Mouse (Mus musculus) common myeloid progenitor, adult 5-6 weeks (primary cell): ENCODE measurements around the gene Pdzd4. TPM values are rescaled to one million over a fixed set of nuclear protein-coding genes. Genes with fewer than 3 reads are reported as not detected.

Source experiments
- ATAC-seq: replicated peaks from 2 replicates; pipeline ENCODE4 v1.8.0; 2016; ENCODE audit warnings: low read depth, mild to moderate bottlenecking, moderate TSS enrichment, inconsistent platforms; ENCODE audit not compliant: poor library complexity, severe bottlenecking
- total RNA-seq: library from RNA; stranded (forward); fragments of 200-1000, 187-1606 nt; gene quantifications from 2 replicates; pipeline ENCODE4 v1.2.3, GENCODE M21; 2017

Pdzd4 gene
- 3.7 and 5.1 TPM in 2 replicates for total RNA-seq

GRCm38 (mm10) chrX:73824185-73825151 is at the start of gene Pdzd4:
TSS of gene Pdzd4 (minus strand) at chrX:73824969.
- peak; percentile 18; the same call in 1 of the 2 replicates for ATAC-seq

- ATAC-seq: no peak
Observed at GRCm38 (mm10) chrX:73871956-73872355, 47.2 kb upstream of the Pdzd4 start.

- ATAC-seq: no peak
Observed at GRCm38 (mm10) chrX:73871474-73871873, 46.7 kb upstream of the Pdzd4 start.

- ATAC-seq: peak; percentile 84
Observed at GRCm38 (mm10) chrX:73869334-73869733, 44.6 kb upstream of the Pdzd4 start.

- ATAC-seq: no peak
Observed at GRCm38 (mm10) chrX:73867852-73868251, 43.1 kb upstream of the Pdzd4 start.

- ATAC-seq: no peak
Observed at GRCm38 (mm10) chrX:73867256-73867655, 42.5 kb upstream of the Pdzd4 start.

GRCm38 (mm10) chrX:73864692-73865091 is 39.9 kb upstream of the Pdzd4 start:
- ATAC-seq: no peak

- ATAC-seq: no peak
Observed at GRCm38 (mm10) chrX:73855087-73855408, 30.3 kb upstream of the Pdzd4 start.

- no peak for ATAC-seq
Observed at GRCm38 (mm10) chrX:73854326-73855086, 29.7 kb upstream of the Pdzd4 start.

GRCm38 (mm10) chrX:73836691-73837090 is 11.9 kb upstream of the Pdzd4 start:
- no peak for ATAC-seq

- ATAC-seq: no peak
Observed at GRCm38 (mm10) chrX:73835731-73836130, 11.0 kb upstream of the Pdzd4 start.

GRCm38 (mm10) chrX:73823747-73824146 is 1.0 kb downstream of the Pdzd4 start:
- ATAC-seq: no peak

- peak; percentile 97 for ATAC-seq
Observed at GRCm38 (mm10) chrX:73816596-73817314, 8.0 kb downstream of the Pdzd4 start.

- ATAC-seq: no peak
Observed at GRCm38 (mm10) chrX:73815072-73815471, 9.7 kb downstream of the Pdzd4 start.

GRCm38 (mm10) chrX:73805814-73806213 is 19.0 kb downstream of the Pdzd4 start:
- no peak for ATAC-seq

- peak; percentile 96 for ATAC-seq
Observed at GRCm38 (mm10) chrX:73798502-73798901, 26.3 kb downstream of the Pdzd4 start.

GRCm38 (mm10) chrX:73797511-73797910 is 27.3 kb downstream of the Pdzd4 start:
- no peak for ATAC-seq

GRCm38 (mm10) chrX:73793505-73793904 is 31.3 kb downstream of the Pdzd4 start:
- no peak for ATAC-seq

GRCm38 (mm10) chrX:73793039-73793438 is 31.7 kb downstream of the Pdzd4 start:
- ATAC-seq: no peak

- ATAC-seq: no peak
Observed at GRCm38 (mm10) chrX:73788501-73788900, 36.3 kb downstream of the Pdzd4 start.

GRCm38 (mm10) chrX:73787225-73787558 is 37.6 kb downstream of the Pdzd4 start:
- no peak for ATAC-seq
